Mouse (Mus musculus) MEL (cell line): ENCODE data around the gene Srsf6. TPM values are rescaled to one million over a fixed set of nuclear protein-coding genes. Genes with fewer than 3 reads are reported as not detected.

Experiments used
- DNase-seq: peaks from one replicate; pipeline ENCODE4 v3.0.0; 2011; ENCODE audit warnings: low read depth, low spot score
- H3K27ac ChIP-seq: 2 replicates; pipeline ENCODE4 v1.5.1; 2012; ENCODE audit warnings: low read depth, mild to moderate bottlenecking, control low read depth, low read length, moderate library complexity; ENCODE audit not compliant: control insufficient read depth
- H3K27me3 ChIP-seq, 2 experiments: fragments of 150-350 bp in 1 of 2; sonication (generic) in 1 of 2; 2 replicates each; pipeline ENCODE4 v1.6.1; 2012; ENCODE audit warnings: low read length in 2 of 2, mild to moderate bottlenecking in 2 of 2, improper control_type of control experiment in 1 of 2, moderate library complexity in 1 of 2; ENCODE audit not compliant: insufficient read depth in 2 of 2, control insufficient read depth in 1 of 2
- H3K36me3 ChIP-seq, 2 experiments: 2 replicates each; pipeline ENCODE4 v1.6.1; 2012 to 2014; ENCODE audit warnings: low read length in 2 of 2, improper control_type of control experiment in 1 of 2, inconsistent platforms in 1 of 2, mild to moderate bottlenecking in 1 of 2; ENCODE audit not compliant: insufficient read depth in 2 of 2, control insufficient read depth in 1 of 2
- H3K4me1 ChIP-seq, 2 experiments: fragments of 150-350 bp in 1 of 2; sonication (generic) in 1 of 2; 2 replicates each; pipeline ENCODE4 v1.6.1; 2012; ENCODE audit warnings: low read length in 2 of 2, improper control_type of control experiment in 1 of 2, mild to moderate bottlenecking in 1 of 2; ENCODE audit not compliant: insufficient read depth in 2 of 2, control insufficient read depth in 1 of 2
- H3K4me3 ChIP-seq, 2 experiments: fragments of 150-350 bp in 1 of 2; sonication (generic) in 1 of 2; 2 replicates each; pipeline ENCODE4 v1.5.1; 2012; ENCODE audit warnings: low read depth in 2 of 2, low read length in 2 of 2, mild to moderate bottlenecking in 2 of 2, moderate library complexity in 2 of 2, control low read depth in 1 of 2, improper control_type of control experiment in 1 of 2; ENCODE audit not compliant: control insufficient read depth in 1 of 2, insufficient read depth in 1 of 2
- H3K79me2 ChIP-seq: 2 replicates; pipeline ENCODE4 v1.6.1; 2012; ENCODE audit warnings: mild to moderate bottlenecking, low read length, moderate library complexity; ENCODE audit not compliant: control insufficient read depth, poor library complexity, insufficient read depth
- H3K9ac ChIP-seq: 2 replicates; pipeline ENCODE4 v1.6.1; 2012; ENCODE audit warnings: low read depth, mild to moderate bottlenecking, control low read depth, low read length, moderate library complexity; ENCODE audit not compliant: control insufficient read depth, poor library complexity, severe bottlenecking
- H3K9me3 ChIP-seq: fragments of 150-350 bp; sonication (generic); replicated peaks from 2 replicates; pipeline ENCODE4 v1.6.1; 2012; ENCODE audit warnings: mild to moderate bottlenecking, low read length, improper control_type of control experiment, moderate library complexity; ENCODE audit not compliant: insufficient read depth
- CTCF ChIP-seq, 3 experiments: IDR thresholded peaks in 2 of 3; conservative IDR thresholded peaks in 1 of 3; 2 replicates each; pipeline ENCODE4 v1.5.1; 2011 to 2012; ENCODE audit warnings: low read length in 3 of 3, low read depth in 2 of 3, mild to moderate bottlenecking in 2 of 3, improper control_type of control experiment in 1 of 3, inconsistent platforms in 1 of 3, mixed read lengths in 1 of 3, moderate library complexity in 1 of 3; ENCODE audit not compliant: control insufficient read depth in 1 of 3, insufficient read depth in 1 of 3, poor library complexity in 1 of 3, severe bottlenecking in 1 of 3
- E2F4 ChIP-seq: IDR thresholded peaks from 2 replicates; pipeline ENCODE4 v1.6.1; 2011; ENCODE audit warnings: low read depth, low read length, improper control_type of control experiment, borderline replicate concordance
- ELF1 ChIP-seq: IDR thresholded peaks from 2 replicates; pipeline ENCODE4 v1.6.1; 2014; ENCODE audit warnings: low read depth, mild to moderate bottlenecking, inconsistent platforms, low read length, improper control_type of control experiment, moderate library complexity
- ETS1 ChIP-seq: IDR thresholded peaks from 2 replicates; pipeline ENCODE4 v1.6.1; 2012; ENCODE audit warnings: low read depth, mild to moderate bottlenecking, inconsistent platforms, low read length, improper control_type of control experiment, moderate library complexity
- GATA1 ChIP-seq: IDR thresholded peaks from 2 replicates; pipeline ENCODE4 v1.6.1; 2011; ENCODE audit warnings: low read depth, low read length, improper control_type of control experiment
- KAT2A ChIP-seq: conservative IDR thresholded peaks from 2 replicates; pipeline ENCODE4 v1.6.1; 2012; ENCODE audit warnings: low read depth, low read length, improper control_type of control experiment, inconsistent platforms
- MAFK ChIP-seq: IDR thresholded peaks from 2 replicates; pipeline ENCODE4 v1.6.1; 2011; ENCODE audit warnings: low read depth, mild to moderate bottlenecking, low read length, improper control_type of control experiment, borderline replicate concordance
- MAZ ChIP-seq: IDR thresholded peaks from 2 replicates; pipeline ENCODE4 v1.6.1; 2012; ENCODE audit warnings: low read depth, mild to moderate bottlenecking, inconsistent platforms, low read length, improper control_type of control experiment
- MEF2A ChIP-seq: IDR thresholded peaks from 2 replicates; pipeline ENCODE4 v1.6.1; 2014; ENCODE audit warnings: low read depth, mild to moderate bottlenecking, inconsistent platforms, low read length, improper control_type of control experiment; ENCODE audit not compliant: poor library complexity, insufficient replicate concordance, severe bottlenecking; ENCODE audit errors: extremely low read depth
- MYB ChIP-seq: IDR thresholded peaks from 2 replicates; pipeline ENCODE4 v1.6.1; 2011; ENCODE audit warnings: mild to moderate bottlenecking, low read depth, low read length, improper control_type of control experiment
- NELFE ChIP-seq: IDR thresholded peaks from 2 replicates; pipeline ENCODE4 v1.6.1; 2011; ENCODE audit warnings: low read depth, low read length, improper control_type of control experiment
- NRF1 ChIP-seq: IDR thresholded peaks from 2 replicates; pipeline ENCODE4 v1.6.1; 2014; ENCODE audit warnings: low read depth, mild to moderate bottlenecking, inconsistent platforms, low read length, improper control_type of control experiment, moderate library complexity; ENCODE audit not compliant: poor library complexity, insufficient read depth, severe bottlenecking
- POLR2AphosphoS5 ChIP-seq: IDR thresholded peaks from 2 replicates; pipeline ENCODE4 v1.6.1; 2012; ENCODE audit warnings: low read depth, borderline replicate concordance, mild to moderate bottlenecking, inconsistent platforms, low read length, moderate library complexity, mixed read lengths
- SIN3A ChIP-seq: IDR thresholded peaks from 2 replicates; pipeline ENCODE4 v1.6.1; 2012; ENCODE audit warnings: low read length, improper control_type of control experiment, inconsistent platforms
- SMC3 ChIP-seq: IDR thresholded peaks from 2 replicates; pipeline ENCODE4 v1.6.1; 2011; ENCODE audit warnings: low read depth, low read length, improper control_type of control experiment
- TAL1 ChIP-seq: IDR thresholded peaks from 2 replicates; pipeline ENCODE4 v1.6.1; 2012; ENCODE audit warnings: mild to moderate bottlenecking, inconsistent platforms, low read length, moderate library complexity, mixed read lengths
- USF2 ChIP-seq, 2 experiments: IDR thresholded peaks; 2 replicates each; pipeline ENCODE4 v1.6.1; 2011 to 2012; ENCODE audit warnings: improper control_type of control experiment in 2 of 2, low read length in 2 of 2, borderline replicate concordance in 1 of 2, inconsistent platforms in 1 of 2, low read depth in 1 of 2, mild to moderate bottlenecking in 1 of 2; ENCODE audit not compliant: insufficient read depth in 1 of 2
- ZC3H11A ChIP-seq: IDR thresholded peaks from 2 replicates; pipeline ENCODE4 v1.6.1; 2012; ENCODE audit warnings: low read depth, mild to moderate bottlenecking, inconsistent platforms, low read length, improper control_type of control experiment
- ZKSCAN1 ChIP-seq: IDR thresholded peaks from 2 replicates; pipeline ENCODE4 v1.6.1; 2012; ENCODE audit warnings: low read depth, mild to moderate bottlenecking, inconsistent platforms, low read length, improper control_type of control experiment, moderate library complexity
- ZMIZ1 ChIP-seq: IDR thresholded peaks from 2 replicates; pipeline ENCODE4 v1.6.1; 2012; ENCODE audit warnings: low read depth, mild to moderate bottlenecking, inconsistent platforms, low read length, improper control_type of control experiment, moderate library complexity
- polyA plus RNA-seq, 2 experiments: library from polyadenylated mRNA; stranded (reverse) in 1 of 2; unstranded in 1 of 2; fragments of >175 nt in 1 of 2; fragments of >200 nt in 1 of 2; gene quantifications; 2 replicates each; pipeline versions ENCODE4 v1.2.1 to v1.2.4; 2012; ENCODE audit warnings: low replicate concordance in 2 of 2, low read depth in 1 of 2; ENCODE audit not compliant: insufficient read length in 2 of 2, insufficient read depth in 1 of 2, missing spikeins in 1 of 2
- total RNA-seq: library from RNA; depleted of rRNA; stranded (reverse); fragments of 300-350 nt; gene quantifications from 2 replicates; pipeline ENCODE4 v1.2.3, GENCODE M21; 2012

Gene Srsf6
- total and polyA plus RNA-seq, 3 experiments: 69.2 to 284 (median 173) TPM

- no peak overlapping the region for H3K9ac ChIP-seq
- no peak for DNase-seq
Observed at GRCm38 (mm10) chr2:162973206-162973605, 41.9 kb downstream of the Srsf6 start.

GRCm38 (mm10) chr2:162973637-162974036 is 42.3 kb downstream of the Srsf6 start:
- TF ChIP-seq E2F4 (no peak), MAZ (no peak)
- TF ChIP-seq, all 39 proteins: peak for 0
- Histone ChIP-seq H3K4me1 (peaks cover 0 to 5% of the 10 kb centered on the region in 2 experiments; a peak in 1 of 4 replicates), H3K79me2 (no peaks in the 10 kb centered on the region), H3K36me3 (no peaks in the 10 kb centered on the region), H3K4me3 (no peak overlapping the region), H3K27ac (no peak overlapping the region), H3K9ac (no peak overlapping the region), H3K9me3 (no peaks in the 10 kb centered on the region), H3K27me3 (no peaks in the 10 kb centered on the region)
- DNase-seq: no peak

More at GRCm38 (mm10) chr2:162973206-162973605, 41.9 kb downstream of the Srsf6 start:
- Histone ChIP-seq H3K4me1 (peaks cover 0 to 5% of the 10 kb centered on the region in 2 experiments; a peak in 1 of 4 replicates), H3K4me3 (no peak overlapping the region), H3K9me3 (no peaks in the 10 kb centered on the region), H3K79me2 (no peaks in the 10 kb centered on the region), H3K36me3 (no peaks in the 10 kb centered on the region), H3K27ac (no peak overlapping the region), H3K27me3 (no peaks in the 10 kb centered on the region)
- TF ChIP-seq ZKSCAN1 (no peak), MAFK (no peak), NELFE (no peak)

- Histone ChIP-seq H3K9ac (no peak overlapping the region), H3K4me3 (no peak overlapping the region), H3K4me1 (peaks cover 0 to 5% of the 10 kb centered on the region in 2 experiments; a peak in 1 of 4 replicates), H3K9me3 (no peaks in the 10 kb centered on the region), H3K36me3 (no peaks in the 10 kb centered on the region), H3K79me2 (no peaks in the 10 kb centered on the region), H3K27ac (no peak overlapping the region), H3K27me3 (no peaks in the 10 kb centered on the region)
- no peak for DNase-seq
- TF ChIP-seq KAT2A (no peak), MYB (no peak), GATA1 (no peak), CTCF (IDR thresholded peaks at IDR 0.05 in 2 of 3, conservative IDR thresholded peaks at IDR 0.05 in 1 of 3; ENCODE audit: control insufficient read depth in 1 of 3, insufficient read depth in 1 of 3, low read depth in 2 of 3, low read length in 3 of 3, poor library complexity in 1 of 3, severe bottlenecking in 1 of 3) (no peak), SMC3 (no peak), USF2 (IDR thresholded peaks at IDR 0.05; ENCODE audit: borderline replicate concordance in 1 of 2, insufficient read depth in 1 of 2, low read depth in 1 of 2, low read length in 2 of 2) (no peak), ZC3H11A (no peak), MEF2A (no peak), ETS1 (no peak), POLR2AphosphoS5 (no peak), SIN3A (no peak), E2F4 (no peak), MAFK (no peak), NRF1 (no peak), ZKSCAN1 (no peak), ELF1 (no peak), TAL1 (no peak), ZMIZ1 (no peak)
Observed at GRCm38 (mm10) chr2:162975157-162975775, 43.9 kb downstream of the Srsf6 start.
